Mouse (Mus musculus) CD4-positive naive resting alpha-beta T cell, adult 76 days (primary cell): Measurements from ENCODE around the gene Foxl2. TPM values are rescaled to one million over a fixed set of nuclear protein-coding genes. Genes with fewer than 3 reads are reported as not detected.

Experiments used
- total RNA-seq: library from RNA; stranded (reverse); gene quantifications from one replicate; pipeline ENCODE4 v1.2.4, GENCODE M21; 2023

Gene Foxl2
- not detected for total RNA-seq

DNA sequence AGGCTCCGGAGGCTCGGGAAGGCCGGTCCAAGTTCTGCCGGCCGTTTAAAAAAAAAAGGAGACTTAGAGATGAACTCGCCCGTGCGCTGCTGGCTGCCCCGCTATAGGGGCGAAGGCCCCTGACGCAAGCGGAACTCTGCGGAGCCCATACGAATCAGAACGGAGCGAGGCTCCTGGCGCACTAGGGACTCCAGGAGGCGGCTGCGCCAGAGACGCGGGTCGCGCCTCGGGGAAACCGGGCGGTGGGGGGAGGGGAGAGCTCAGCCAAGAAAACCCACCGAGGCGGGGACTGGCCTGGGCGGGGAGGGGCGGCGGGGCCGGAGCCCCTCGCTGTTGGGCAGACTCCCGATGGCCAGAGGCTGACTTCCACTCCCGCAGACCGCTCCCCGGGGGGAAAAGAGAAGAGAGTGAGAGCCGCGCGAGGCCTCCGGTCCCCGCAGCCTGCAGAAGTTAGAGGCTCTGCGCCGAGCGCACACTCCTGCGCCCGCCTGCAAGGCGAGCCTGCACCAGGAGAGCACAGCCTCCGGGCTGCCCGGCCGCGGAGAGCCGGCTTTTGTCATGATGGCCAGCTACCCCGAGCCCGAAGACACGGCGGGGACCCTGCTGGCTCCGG, at the start of gene Foxl2:
Gene Foxl2 (plus strand): TSS at position 186 of the 613 bp plus-strand sequence.

DNA sequence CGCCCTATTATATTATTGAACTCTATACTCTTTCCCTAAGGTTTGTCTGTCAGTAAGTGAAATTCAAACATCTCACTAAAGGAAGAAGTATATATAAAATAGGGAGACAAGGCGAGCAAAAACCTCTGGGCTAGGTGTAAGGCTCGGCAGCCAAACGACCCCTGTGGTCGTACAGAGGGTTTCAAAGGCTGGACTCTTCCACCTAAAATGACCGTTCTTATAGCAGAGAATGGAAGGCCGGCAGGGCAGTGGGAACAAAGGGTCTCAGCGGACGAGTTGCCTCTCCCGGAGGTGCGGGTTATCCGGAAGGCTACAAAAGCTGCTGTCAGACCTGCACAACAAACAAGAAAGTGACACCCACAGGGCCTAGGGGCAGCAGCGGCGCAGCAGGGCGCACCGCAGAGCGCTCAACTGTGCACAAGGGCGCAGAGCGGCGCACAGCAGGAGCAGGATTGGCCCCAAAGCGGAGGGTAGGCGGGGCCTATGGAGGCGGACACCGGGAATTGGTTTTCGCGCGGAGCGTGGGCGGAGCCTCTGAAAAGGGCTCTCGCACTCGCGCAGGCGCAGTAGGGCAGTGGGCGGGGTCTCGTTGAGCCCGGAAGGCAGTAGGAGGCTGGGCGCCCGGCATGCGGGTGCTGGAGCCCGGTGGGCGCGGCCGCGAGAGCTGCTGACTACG, 30.9 kb downstream of the Foxl2 start, which contains the start of gene Faim:
Gene Faim (plus strand): TSS at position 574 of the 676 bp plus-strand sequence.

Other genes with a start within 250 kb of the Foxl2 start
- gene Prr23a1, start 112.8 kb upstream of the Foxl2 start, total RNA-seq, result not detected
- gene Prr23a2, start 98.8 kb upstream of the Foxl2 start, total RNA-seq, result not detected
- gene Prr23a3, start 90.5 kb upstream of the Foxl2 start, total RNA-seq, result not detected
- gene 7420426K07Rik, start 52.2 kb upstream of the Foxl2 start, total RNA-seq, result not detected
- gene Faim, start 31.1 kb downstream of the Foxl2 start, total RNA-seq, result 40.4 TPM
- gene Gm1123, start 80.4 kb downstream of the Foxl2 start, total RNA-seq, result not detected
- 12.3 TPM for gene Pik3cb, start 185.3 kb downstream of the Foxl2 start, total RNA-seq